Mouse (Mus musculus): ENCODE data around the gene Sinhcaf. TPM values are rescaled to one million over a fixed set of nuclear protein-coding genes. Genes with fewer than 3 reads are reported as not detected.
"Not testable (repeated sequence)": the region's sequence is repeated elsewhere in the genome, so short reads cannot be mapped to it uniquely, and the experiment has no call there.

Gene Sinhcaf
- polyA plus RNA-seq (2015; fragmentation: Nextera tagmentation; extraction: Ambion mirVana), result 27.6 and 27.9 TPM in 2 replicates

GRCm38 (mm10) chr6:148946409-148946742 is at the start of gene Sinhcaf:
Sinhcaf (minus strand) TSS chr6:148946467.
- peak within 1 kb of the TSS; percentile 82 for H3K4me3 ChIP-seq (ENCODE audit: low read depth, low read length)
- peak within 1 kb of the TSS; percentile 95 for H3K27ac ChIP-seq (replicated peaks)
- peak within 1 kb of the TSS; percentile 94 for H3K4me2 ChIP-seq (replicated peaks; ENCODE audit: low read depth)
- no peaks in the 10 kb centered on the region for H3K36me3 ChIP-seq (ENCODE audit: control insufficient read depth, insufficient read depth, low read length)
- ATAC-seq (ENCODE audit: low FRiP score, low TSS enrichment) (peak; percentile 81), DNase-seq (ENCODE audit: low spot score) (peak; percentile 99)
- peak within 1 kb of the TSS; percentile 91 for H3K9ac ChIP-seq (ENCODE audit: low read length)
- TF ChIP-seq EP300 (optimal IDR thresholded peaks at IDR 0.05) (no peak), CTCF (IDR thresholded peaks at IDR 0.05; ENCODE audit: low read depth) (no peak)
- no peaks in the 10 kb centered on the region for H3K9me3 ChIP-seq (ENCODE audit: control insufficient read depth, low read length)
- WGBS, result under 1% methylated on average over 40 of the region's 47 CpGs
- 0 out of 2 replicates have a peak, but pooled peaks cover 2% of the 10 kb centered on the region for H3K4me1 ChIP-seq (replicated peaks; ENCODE audit: control insufficient read depth, insufficient read depth)
- no peaks in the 10 kb centered on the region for H3K27me3 ChIP-seq (ENCODE audit: control insufficient read depth, insufficient read depth, low read length)

GRCm38 (mm10) chr6:148994327-148994999 is 48.2 kb upstream of the Sinhcaf start:
- ATAC-seq (ENCODE audit: low FRiP score, low TSS enrichment) (0 out of 2 replicates have a peak, but pooled peaks have one; percentile 12), DNase-seq (ENCODE audit: low spot score) (no peak)
- no peaks in the 10 kb centered on the region for H3K36me3 ChIP-seq (ENCODE audit: control insufficient read depth, insufficient read depth, low read length)
- TF ChIP-seq CTCF (IDR thresholded peaks at IDR 0.05; ENCODE audit: low read depth) (peak; percentile 11; the same call in 1 of the 2 replicates), EP300 (optimal IDR thresholded peaks at IDR 0.05) (no peak)
- H3K27ac ChIP-seq (replicated peaks), result no peak overlapping the region
- H3K9ac ChIP-seq (ENCODE audit: low read length), result no peak overlapping the region
- H3K27me3 ChIP-seq (ENCODE audit: control insufficient read depth, insufficient read depth, low read length), result no peaks in the 10 kb centered on the region
- no peak overlapping the region for H3K4me3 ChIP-seq (ENCODE audit: low read depth, low read length)
- no peaks in the 10 kb centered on the region for H3K9me3 ChIP-seq (ENCODE audit: control insufficient read depth, low read length)
- no peak overlapping the region for H3K4me2 ChIP-seq (replicated peaks; ENCODE audit: low read depth)
- H3K4me1 ChIP-seq (replicated peaks; ENCODE audit: control insufficient read depth, insufficient read depth), result no peaks in the 10 kb centered on the region
- 67% methylated on average over 5 of the region's 5 CpGs for WGBS

DNA sequence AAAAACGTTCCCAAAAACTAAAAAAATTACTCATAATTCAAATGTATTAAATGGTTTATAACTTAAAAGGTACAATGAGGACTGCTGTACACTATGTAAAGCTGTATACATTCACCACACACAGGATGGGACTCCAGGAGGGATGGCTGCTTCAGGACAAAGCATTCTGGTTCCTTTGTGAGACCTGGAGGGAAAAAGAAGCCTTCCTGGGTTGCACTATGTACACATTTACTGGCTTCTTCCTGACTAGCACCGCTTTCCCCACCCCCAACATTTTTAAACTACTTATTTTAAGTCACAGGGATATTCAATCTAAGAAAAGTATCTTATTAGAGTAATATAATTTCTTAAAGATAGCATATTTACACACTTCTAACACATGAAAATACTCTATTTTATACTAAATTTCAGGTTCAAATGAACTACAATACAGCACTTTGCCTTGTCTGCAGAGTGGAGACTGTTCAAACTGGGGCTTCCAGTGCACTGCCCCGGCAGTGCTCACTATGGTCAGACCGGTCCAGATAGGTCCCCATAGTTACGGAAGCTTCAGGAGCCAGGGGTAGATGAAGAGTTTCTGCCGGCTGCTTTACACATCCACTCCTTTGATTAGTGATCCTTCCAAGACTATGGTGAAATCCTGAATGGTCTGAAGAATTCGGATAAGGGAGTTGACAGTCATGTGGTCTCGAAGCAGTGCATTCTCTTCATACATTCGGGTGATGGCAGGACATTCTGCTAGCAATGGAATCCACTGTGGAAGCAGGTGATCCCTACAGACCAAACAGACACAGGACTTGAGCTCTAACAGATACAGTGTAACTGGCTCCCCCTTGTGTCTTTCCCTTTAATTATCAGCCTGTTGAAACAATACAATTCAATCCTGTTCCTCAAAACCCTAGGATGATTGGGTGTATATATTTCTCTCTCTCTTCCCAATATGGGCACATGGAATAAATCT is 47.1 kb upstream of the Sinhcaf start:
- no peak for TF ChIP-seq EP300 (optimal IDR thresholded peaks at IDR 0.05)
- TF ChIP-seq CTCF (IDR thresholded peaks at IDR 0.05; ENCODE audit: low read depth), result peak; percentile 78
- Histone ChIP-seq H3K9ac (ENCODE audit: low read length) (no peak overlapping the region), H3K27ac (replicated peaks) (no peak overlapping the region), H3K4me2 (replicated peaks; ENCODE audit: low read depth) (no peak overlapping the region), H3K4me3 (ENCODE audit: low read depth, low read length) (no peak overlapping the region), H3K4me1 (replicated peaks; ENCODE audit: control insufficient read depth, insufficient read depth) (no peaks in the 10 kb centered on the region), H3K27me3 (ENCODE audit: control insufficient read depth, insufficient read depth, low read length) (no peaks in the 10 kb centered on the region), H3K36me3 (ENCODE audit: control insufficient read depth, insufficient read depth, low read length) (no peaks in the 10 kb centered on the region), H3K9me3 (ENCODE audit: control insufficient read depth, low read length) (no peaks in the 10 kb centered on the region)
- ATAC-seq (ENCODE audit: low FRiP score, low TSS enrichment), result peak; percentile 42; the same call in 1 of the 2 replicates
- WGBS, result 29% methylated on average over 9 of the region's 9 CpGs
- DNase-seq (ENCODE audit: low spot score), result peak; percentile 14

DNA sequence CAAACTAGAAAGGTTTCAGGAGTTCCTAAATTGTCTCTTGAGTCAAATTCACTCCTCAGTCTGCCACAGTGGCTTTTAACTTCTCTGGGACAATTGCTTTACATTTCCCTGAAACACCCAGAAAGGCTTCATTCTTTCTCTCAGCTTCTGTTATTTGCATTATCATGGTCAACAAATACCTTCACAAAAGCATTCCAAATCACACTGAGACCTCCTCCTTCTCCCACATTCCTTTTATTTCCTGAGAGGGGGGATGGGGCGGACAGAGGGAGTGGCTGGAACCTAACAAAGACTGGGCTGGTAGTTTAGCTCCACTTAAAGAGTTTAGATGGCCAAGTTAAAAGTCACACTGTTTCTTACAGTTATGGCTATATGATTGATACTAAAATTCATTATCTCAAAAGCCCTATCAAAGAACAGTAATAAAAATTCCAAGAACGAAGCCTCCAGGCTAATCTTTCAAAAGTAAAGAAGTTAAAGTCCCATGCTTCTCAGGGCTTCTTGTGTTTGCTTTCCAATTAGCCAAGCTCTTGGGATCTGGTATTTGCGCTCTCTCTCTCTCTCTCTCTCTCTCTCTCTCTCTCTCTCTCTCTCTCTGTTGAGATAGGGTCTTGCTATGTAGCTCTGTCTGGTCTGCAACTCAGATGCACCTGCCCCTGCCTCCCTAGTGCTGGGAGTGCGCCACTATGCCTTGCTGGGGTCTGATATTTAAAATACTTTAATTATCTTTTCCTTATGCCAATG is 46.3 kb upstream of the Sinhcaf start:
- no peaks in the 10 kb centered on the region for H3K36me3 ChIP-seq (ENCODE audit: control insufficient read depth, insufficient read depth, low read length)
- H3K27ac ChIP-seq (replicated peaks), result no peak overlapping the region
- H3K4me2 ChIP-seq (replicated peaks; ENCODE audit: low read depth), result no peak overlapping the region
- no peak overlapping the region for H3K4me3 ChIP-seq (ENCODE audit: low read depth, low read length)
- ATAC-seq (ENCODE audit: low FRiP score, low TSS enrichment) (peak; percentile 35; the same call in 1 of the 2 replicates), DNase-seq (ENCODE audit: low spot score) (peak; percentile 19)
- 61% methylated on average over 4 of the region's 4 CpGs for WGBS
- no peaks in the 10 kb centered on the region for H3K4me1 ChIP-seq (replicated peaks; ENCODE audit: control insufficient read depth, insufficient read depth)
- TF ChIP-seq EP300 (optimal IDR thresholded peaks at IDR 0.05) (no peak), CTCF (IDR thresholded peaks at IDR 0.05; ENCODE audit: low read depth) (no peak)
- no peaks in the 10 kb centered on the region for H3K9me3 ChIP-seq (ENCODE audit: control insufficient read depth, low read length)
- no peak overlapping the region for H3K9ac ChIP-seq (ENCODE audit: low read length)
- H3K27me3 ChIP-seq (ENCODE audit: control insufficient read depth, insufficient read depth, low read length), result no peaks in the 10 kb centered on the region

DNA sequence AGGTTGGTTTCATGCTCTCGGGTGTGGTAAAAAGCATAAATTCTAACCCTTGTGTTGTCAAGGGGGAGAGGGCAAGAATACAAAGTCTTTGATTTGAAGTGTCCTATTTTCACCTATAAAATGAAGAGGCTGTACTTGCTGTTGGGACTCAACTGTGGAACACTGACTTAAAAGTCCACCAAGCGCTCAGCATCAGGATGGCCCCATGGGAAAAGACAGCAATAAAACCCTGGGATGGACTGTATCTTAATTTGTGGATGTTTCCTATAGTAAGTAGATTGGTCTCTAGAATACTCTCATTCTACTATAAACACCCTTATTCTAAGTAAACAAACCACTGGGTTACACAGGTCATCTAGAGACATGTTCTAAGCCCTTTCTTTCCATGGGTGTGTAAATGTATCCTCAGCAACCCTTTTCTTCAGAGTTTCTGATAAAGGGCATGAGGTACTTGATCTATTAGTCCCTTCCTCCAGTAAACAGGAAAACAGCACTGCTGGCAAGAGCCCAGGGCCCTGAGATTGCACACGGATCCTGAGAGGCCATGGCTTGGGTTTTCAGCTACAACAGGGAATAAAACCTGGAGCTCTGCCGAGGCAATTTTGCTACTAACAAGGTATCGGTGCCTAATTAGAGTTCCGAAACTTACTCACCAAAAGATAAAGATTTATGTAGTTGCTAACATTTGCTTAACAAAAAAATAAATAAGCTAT is 45.5 kb upstream of the Sinhcaf start:
- H3K27me3 ChIP-seq (ENCODE audit: control insufficient read depth, insufficient read depth, low read length), result no peaks in the 10 kb centered on the region
- no peak overlapping the region for H3K4me2 ChIP-seq (replicated peaks; ENCODE audit: low read depth)
- H3K27ac ChIP-seq (replicated peaks), result no peak overlapping the region
- DNase-seq (ENCODE audit: low spot score) (no peak), ATAC-seq (ENCODE audit: low FRiP score, low TSS enrichment) (no peak)
- no peaks in the 10 kb centered on the region for H3K4me1 ChIP-seq (replicated peaks; ENCODE audit: control insufficient read depth, insufficient read depth)
- no peaks in the 10 kb centered on the region for H3K36me3 ChIP-seq (ENCODE audit: control insufficient read depth, insufficient read depth, low read length)
- TF ChIP-seq CTCF (IDR thresholded peaks at IDR 0.05; ENCODE audit: low read depth) (no peak), EP300 (optimal IDR thresholded peaks at IDR 0.05) (no peak)
- 56% methylated on average over 6 of the region's 6 CpGs for WGBS
- H3K9ac ChIP-seq (ENCODE audit: low read length), result no peak overlapping the region
- no peak overlapping the region for H3K4me3 ChIP-seq (ENCODE audit: low read depth, low read length)
- H3K9me3 ChIP-seq (ENCODE audit: control insufficient read depth, low read length), result no peaks in the 10 kb centered on the region

- H3K4me3 ChIP-seq (ENCODE audit: low read depth, low read length); H3K4me1 ChIP-seq (replicated peaks; ENCODE audit: control insufficient read depth, insufficient read depth); H3K9ac ChIP-seq (ENCODE audit: low read length); H3K27me3 ChIP-seq (ENCODE audit: control insufficient read depth, insufficient read depth, low read length); H3K9me3 ChIP-seq (ENCODE audit: control insufficient read depth, low read length); H3K27ac ChIP-seq (replicated peaks); H3K4me2 ChIP-seq (replicated peaks; ENCODE audit: low read depth); ATAC-seq (ENCODE audit: low FRiP score, low TSS enrichment); DNase-seq (ENCODE audit: low spot score); H3K36me3 ChIP-seq (ENCODE audit: control insufficient read depth, insufficient read depth, low read length): not testable (repeated sequence)
- 67% methylated on average over 1 of the region's 3 CpGs for WGBS
Observed at GRCm38 (mm10) chr6:148989792-148990491, 43.7 kb upstream of the Sinhcaf start.

Measured in stomach, postnatal 0 days (tissue).